Mouse (Mus musculus): ENCODE data around the gene Mrvi1. TPM values are rescaled to one million over a fixed set of nuclear protein-coding genes. Genes with fewer than 3 reads are reported as not detected.

Mrvi1 gene
- polyA plus RNA-seq, 1 experiment from 2014 or later = 0.87 TPM

- Histone ChIP-seq H3K27me3 (no peaks in the 10 kb centered on the region), H3K4me2 (replicated peaks) (no peak overlapping the region), H3K36me3 (peaks cover 5% of the 10 kb centered on the region; the same call in 1 of the 2 replicates), H3K4me1 (no peaks in the 10 kb centered on the region), H3K27ac (replicated peaks) (no peak overlapping the region), H3K9me3 (no peaks in the 10 kb centered on the region), H3K9ac (replicated peaks) (no peak overlapping the region), H3K4me3 (no peak overlapping the region)
- ATAC-seq (replicated peaks) = no peak
- 98% methylated on average over 1 of the region's 1 CpGs for WGBS
Measured at GRCm38 (mm10) chr7:110834018-110834417, 148.2 kb downstream of the Mrvi1 start.

DNA sequence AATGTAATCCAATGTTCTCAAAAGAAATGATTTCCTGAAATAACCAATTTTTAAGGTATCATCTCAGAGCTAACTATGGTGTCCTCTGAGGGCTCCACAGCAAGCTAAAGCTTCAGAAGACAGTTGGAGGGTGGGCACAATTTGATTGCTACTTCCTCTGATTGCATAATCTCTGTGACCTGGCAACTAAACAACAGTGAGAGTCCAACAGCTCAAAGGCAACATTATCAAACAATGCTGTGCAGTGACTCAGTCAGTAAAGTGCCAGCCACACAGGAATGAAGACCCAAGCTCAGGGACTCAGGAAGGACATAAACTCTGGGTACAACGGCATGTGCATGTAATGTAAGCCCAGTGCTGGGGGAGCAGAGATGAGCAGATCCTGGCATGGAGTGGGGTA is 149.2 kb downstream of the Mrvi1 start:
- Histone ChIP-seq H3K9me3 (no peaks in the 10 kb centered on the region), H3K27ac (replicated peaks) (no peak overlapping the region), H3K4me2 (replicated peaks) (no peak overlapping the region), H3K4me3 (no peak overlapping the region), H3K27me3 (no peaks in the 10 kb centered on the region), H3K4me1 (no peaks in the 10 kb centered on the region), H3K36me3 (peaks cover 8% of the 10 kb centered on the region; the same call in 1 of the 2 replicates), H3K9ac (replicated peaks) (no peak overlapping the region)
- WGBS = 83% methylated on average over 1 of the region's 1 CpGs
- ATAC-seq (replicated peaks) = no peak

DNA sequence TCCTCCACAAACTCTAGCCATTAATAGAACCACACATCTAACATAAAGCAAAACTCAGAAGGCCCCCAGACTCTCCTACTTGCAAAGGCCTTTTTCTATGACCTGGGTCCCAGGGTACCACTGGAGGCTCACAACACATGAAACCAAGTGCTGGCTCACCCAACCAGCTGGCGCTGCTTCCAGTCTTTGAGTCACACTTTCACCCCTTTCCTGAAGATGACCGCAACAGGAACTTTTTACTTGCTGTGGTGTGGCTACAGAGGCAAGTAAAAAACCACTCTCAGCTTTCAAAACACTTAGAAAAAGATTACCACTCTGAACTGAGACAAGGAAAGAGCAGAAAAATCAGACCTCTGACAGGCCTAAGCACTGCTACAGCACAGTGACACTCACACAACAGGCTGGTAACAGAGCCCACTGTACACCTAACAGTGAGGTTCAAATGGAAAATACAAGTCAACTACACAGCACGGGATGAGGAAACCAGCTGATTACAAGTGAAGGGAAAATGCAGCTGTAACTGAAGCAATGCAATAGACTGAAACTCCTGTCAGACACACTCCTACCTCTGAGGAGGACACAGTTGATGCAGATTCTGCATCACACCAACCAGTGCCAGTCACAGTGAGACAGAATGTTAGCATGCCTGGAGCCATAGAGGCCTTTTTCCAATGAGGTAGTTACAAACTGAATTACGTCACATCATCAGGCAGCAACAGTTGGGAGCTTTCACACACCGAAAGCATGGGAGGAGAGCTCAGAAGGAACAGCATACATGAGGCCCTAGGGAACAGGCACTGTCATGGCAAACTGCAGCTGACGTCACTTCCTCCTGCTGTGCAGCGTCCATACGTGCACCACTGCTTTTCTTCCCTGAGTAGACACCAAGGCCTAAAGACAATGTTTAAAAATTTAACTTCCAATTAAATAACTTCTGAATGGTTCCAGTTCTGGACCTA is 158.0 kb downstream of the Mrvi1 start:
- WGBS = 88% methylated on average over 8 of the region's 8 CpGs
- Histone ChIP-seq H3K9me3 (no peaks in the 10 kb centered on the region), H3K4me1 (no peaks in the 10 kb centered on the region), H3K27me3 (no peaks in the 10 kb centered on the region), H3K9ac (replicated peaks) (no peak overlapping the region), H3K36me3 (peaks cover 37% of the 10 kb centered on the region), H3K4me2 (replicated peaks) (no peak overlapping the region), H3K27ac (replicated peaks) (no peak overlapping the region), H3K4me3 (no peak overlapping the region)
- no peak for ATAC-seq (replicated peaks)

GRCm38 (mm10) chr7:110823593-110823992 is 158.7 kb downstream of the Mrvi1 start:
- H3K36me3 ChIP-seq = peaks cover 31% of the 10 kb centered on the region
- no peak overlapping the region for H3K4me3 ChIP-seq
- H3K4me1 ChIP-seq = no peaks in the 10 kb centered on the region
- WGBS = 80% methylated on average over 4 of the region's 4 CpGs
- no peak overlapping the region for H3K27ac ChIP-seq (replicated peaks)
- no peaks in the 10 kb centered on the region for H3K9me3 ChIP-seq
- no peak for ATAC-seq (replicated peaks)
- H3K27me3 ChIP-seq = no peaks in the 10 kb centered on the region
- no peak overlapping the region for H3K4me2 ChIP-seq (replicated peaks)
- no peak overlapping the region for H3K9ac ChIP-seq (replicated peaks)

DNA sequence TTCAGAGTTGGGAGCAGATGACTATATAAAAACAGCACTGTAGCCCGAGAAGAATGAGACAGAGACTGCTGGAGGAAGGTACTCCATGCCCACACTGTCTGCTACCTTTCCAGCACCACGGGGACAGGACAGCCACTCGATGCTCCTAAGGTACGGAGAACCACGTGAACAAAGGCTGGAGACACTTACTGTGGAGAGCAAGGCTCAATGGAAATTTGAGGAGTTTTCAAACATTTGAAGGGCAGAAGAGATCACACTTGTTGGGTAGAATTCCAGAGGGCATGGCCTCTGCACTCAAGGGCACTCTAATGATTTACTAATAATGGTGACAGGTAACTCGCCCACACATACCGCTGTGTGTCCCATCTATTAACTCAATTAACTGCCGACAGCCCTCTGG is 159.2 kb downstream of the Mrvi1 start:
- no peak for ATAC-seq (replicated peaks)
- H3K27me3 ChIP-seq = no peaks in the 10 kb centered on the region
- peaks cover 31% of the 10 kb centered on the region for H3K36me3 ChIP-seq
- WGBS = 88% methylated on average over 8 of the region's 8 CpGs
- H3K4me1 ChIP-seq = no peaks in the 10 kb centered on the region
- H3K9me3 ChIP-seq = no peaks in the 10 kb centered on the region
- H3K4me3 ChIP-seq = no peak overlapping the region
- H3K4me2 ChIP-seq (replicated peaks) = no peak overlapping the region
- H3K27ac ChIP-seq (replicated peaks) = no peak overlapping the region
- H3K9ac ChIP-seq (replicated peaks) = no peak overlapping the region

- H3K27ac ChIP-seq (replicated peaks) = no peak overlapping the region
- WGBS = 76% methylated on average over 4 of the region's 4 CpGs
- H3K4me3 ChIP-seq = no peak overlapping the region
- no peak for ATAC-seq (replicated peaks)
- H3K4me2 ChIP-seq (replicated peaks) = no peak overlapping the region
- H3K27me3 ChIP-seq = no peaks in the 10 kb centered on the region
- no peak overlapping the region for H3K9ac ChIP-seq (replicated peaks)
- H3K36me3 ChIP-seq = peaks cover 31% of the 10 kb centered on the region
- H3K4me1 ChIP-seq = no peaks in the 10 kb centered on the region
- H3K9me3 ChIP-seq = no peaks in the 10 kb centered on the region
Measured at GRCm38 (mm10) chr7:110822055-110822454, 160.2 kb downstream of the Mrvi1 start.

DNA sequence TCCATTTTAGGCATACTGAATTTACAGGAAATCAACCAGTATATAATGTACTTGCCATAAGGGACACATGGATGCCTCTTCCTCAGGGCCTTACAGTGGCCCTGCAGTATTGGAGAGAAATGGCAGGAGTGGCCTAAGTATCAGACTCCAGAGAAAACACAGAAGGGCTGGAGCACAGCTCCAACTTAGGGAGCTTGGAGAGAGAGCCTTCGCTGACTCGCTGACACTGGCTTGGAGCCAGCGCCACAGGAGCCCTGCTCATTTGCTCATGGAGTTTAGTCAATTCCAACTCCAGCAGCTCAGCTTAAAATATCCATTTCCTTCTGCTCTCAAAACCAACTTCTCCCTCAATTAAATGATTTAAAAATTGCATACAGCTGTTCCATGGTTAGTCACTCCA is 160.6 kb downstream of the Mrvi1 start:
- H3K4me3 ChIP-seq = no peak overlapping the region
- H3K36me3 ChIP-seq = peaks cover 31% of the 10 kb centered on the region
- H3K4me1 ChIP-seq = no peaks in the 10 kb centered on the region
- no peak overlapping the region for H3K9ac ChIP-seq (replicated peaks)
- H3K4me2 ChIP-seq (replicated peaks) = no peak overlapping the region
- 63% methylated on average over 3 of the region's 3 CpGs for WGBS
- H3K9me3 ChIP-seq = no peaks in the 10 kb centered on the region
- no peak overlapping the region for H3K27ac ChIP-seq (replicated peaks)
- no peak for ATAC-seq (replicated peaks)
- no peaks in the 10 kb centered on the region for H3K27me3 ChIP-seq

DNA sequence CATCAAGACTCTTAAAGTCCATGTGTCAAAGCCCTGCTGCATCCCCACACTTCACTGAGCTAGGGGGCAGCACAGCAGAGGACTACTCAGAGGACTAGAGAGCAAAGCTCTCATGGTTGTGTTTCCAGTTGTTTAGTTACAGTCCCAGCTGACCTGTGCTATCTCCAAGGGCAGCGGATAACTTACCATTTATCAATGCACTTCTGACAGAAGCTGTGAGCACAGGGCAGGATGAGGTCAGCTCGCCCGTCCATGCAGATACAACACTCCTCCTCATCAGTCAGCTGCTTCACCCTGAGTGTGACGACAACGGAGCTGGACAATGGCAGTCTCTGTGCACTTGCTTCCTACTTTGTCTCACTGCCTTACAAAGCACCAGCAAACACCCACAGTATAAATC is 161.2 kb downstream of the Mrvi1 start:
- ATAC-seq (replicated peaks) = no peak
- Histone ChIP-seq H3K27ac (replicated peaks) (no peak overlapping the region), H3K4me2 (replicated peaks) (no peak overlapping the region), H3K9me3 (no peaks in the 10 kb centered on the region), H3K36me3 (peaks cover 31% of the 10 kb centered on the region), H3K9ac (replicated peaks) (no peak overlapping the region), H3K4me3 (no peak overlapping the region), H3K27me3 (no peaks in the 10 kb centered on the region), H3K4me1 (no peaks in the 10 kb centered on the region)
- WGBS = 63% methylated on average over 5 of the region's 5 CpGs

DNA sequence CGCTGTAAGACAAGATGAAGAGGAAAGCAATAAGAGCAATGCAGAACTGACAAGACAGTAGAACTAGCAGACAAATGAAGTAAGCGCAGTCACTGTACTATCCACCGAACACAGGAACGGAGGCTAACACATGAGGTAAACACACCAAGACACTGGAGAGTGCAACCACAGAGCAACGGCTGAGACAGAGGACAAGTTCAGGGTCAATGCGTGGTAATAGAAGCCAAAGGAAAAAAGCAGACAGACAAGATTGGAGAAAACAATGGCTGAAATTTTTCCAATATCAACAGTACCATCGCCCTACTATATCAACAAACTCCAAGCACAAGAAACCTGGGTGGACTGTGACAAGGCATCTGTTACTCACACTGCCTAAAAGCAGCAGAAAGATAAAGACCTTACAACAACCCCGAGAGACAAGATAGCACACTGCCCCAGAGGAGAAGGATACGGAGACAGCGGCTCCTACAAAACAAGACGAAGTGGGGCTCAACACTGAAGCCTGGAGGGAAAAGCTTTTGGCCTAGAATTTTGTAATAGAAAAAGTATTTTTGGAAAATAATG is 163.4 kb downstream of the Mrvi1 start:
- no peak for ATAC-seq (replicated peaks)
- Histone ChIP-seq H3K9me3 (no peaks in the 10 kb centered on the region), H3K36me3 (peaks cover 17% of the 10 kb centered on the region), H3K27me3 (no peaks in the 10 kb centered on the region), H3K4me3 (no peak overlapping the region), H3K9ac (replicated peaks) (no peak overlapping the region), H3K27ac (replicated peaks) (no peak overlapping the region), H3K4me2 (replicated peaks) (no peak overlapping the region), H3K4me1 (no peaks in the 10 kb centered on the region)
- WGBS = 92% methylated on average over 11 of the region's 11 CpGs

Other genes with a start within 250 kb of the Mrvi1 start
- gene Ampd3, start 214.3 kb downstream of the Mrvi1 start, polyA plus RNA-seq (2015; fragmentation: Nextera tagmentation; extraction: Ambion mirVana) = 4.4 and 4.8 TPM in 2 replicates
- gene Rnf141, start 138.0 kb downstream of the Mrvi1 start, polyA plus RNA-seq (2015; fragmentation: Nextera tagmentation; extraction: Ambion mirVana) = 36.1 and 41.1 TPM in 2 replicates
- 3.5 and 4.1 TPM in 2 replicates for gene Lyve1, start 119.2 kb downstream of the Mrvi1 start, polyA plus RNA-seq (2015; fragmentation: Nextera tagmentation; extraction: Ambion mirVana)
- 80.6 and 87.5 TPM in 2 replicates for gene Ctr9, start 46.5 kb upstream of the Mrvi1 start, polyA plus RNA-seq (2015; fragmentation: Nextera tagmentation; extraction: Ambion mirVana)
- gene Eif4g2, start 100.6 kb upstream of the Mrvi1 start, polyA plus RNA-seq (2015; fragmentation: Nextera tagmentation; extraction: Ambion mirVana) = 1,139 and 1,168 TPM in 2 replicates

Data from forebrain, embryonic 15.5 days (tissue).